Mouse (Mus musculus) ovary, adult 18-20 months (tissue): ENCODE results near the gene Vnn3.
A peak's percentile ranks its signal among the peaks of the same experiment; 100 is the strongest.

Experiments used
- DNase-seq: peaks from one replicate; pipeline ENCODE4 v3.0.0; 2022; ENCODE audit warnings: low spot score, mixed read lengths

Gene Vnn3

GRCm38 (mm10) chr10:23851228-23851912, at the start of gene Vnn3:
Gene Vnn3 (plus strand): TSS chr10:23851462.
- DNase-seq: no peak

GRCm38 (mm10) chr10:23802911-23803310, 48.4 kb upstream of the Vnn3 start:
- no peak for DNase-seq

- DNase-seq: no peak
Observed at GRCm38 (mm10) chr10:23804665-23805064, 46.6 kb upstream of the Vnn3 start.

- no peak for DNase-seq
Observed at GRCm38 (mm10) chr10:23806201-23806600, 45.1 kb upstream of the Vnn3 start.

GRCm38 (mm10) chr10:23811635-23812437, 39.4 kb upstream of the Vnn3 start:
- DNase-seq: peak; percentile 5

GRCm38 (mm10) chr10:23812438-23812759, 38.9 kb upstream of the Vnn3 start:
- DNase-seq: no peak

GRCm38 (mm10) chr10:23812852-23813766, 38.2 kb upstream of the Vnn3 start:
- no peak for DNase-seq

- peak; percentile 21 for DNase-seq
Observed at GRCm38 (mm10) chr10:23815168-23815567, 36.1 kb upstream of the Vnn3 start.

- DNase-seq: no peak
Observed at GRCm38 (mm10) chr10:23816241-23816640, 35.0 kb upstream of the Vnn3 start.

- no peak for DNase-seq
Observed at GRCm38 (mm10) chr10:23826516-23826915, 24.7 kb upstream of the Vnn3 start.

- no peak for DNase-seq
Observed at GRCm38 (mm10) chr10:23836003-23836964, 15.0 kb upstream of the Vnn3 start.

- no peak for DNase-seq
Observed at GRCm38 (mm10) chr10:23837115-23837514, 14.1 kb upstream of the Vnn3 start.

- DNase-seq: no peak
Observed at GRCm38 (mm10) chr10:23838910-23839309, 12.4 kb upstream of the Vnn3 start.

GRCm38 (mm10) chr10:23839368-23839767, 11.9 kb upstream of the Vnn3 start:
- no peak for DNase-seq

GRCm38 (mm10) chr10:23840496-23840895, 10.8 kb upstream of the Vnn3 start:
- no peak for DNase-seq

- no peak for DNase-seq
Observed at GRCm38 (mm10) chr10:23852096-23852495, 834 bp downstream of the Vnn3 start.

- no peak for DNase-seq
Observed at GRCm38 (mm10) chr10:23864362-23865312, 13.4 kb downstream of the Vnn3 start.

- DNase-seq: no peak
Observed at GRCm38 (mm10) chr10:23880695-23881094, 29.4 kb downstream of the Vnn3 start.

GRCm38 (mm10) chr10:23884910-23885309, 33.6 kb downstream of the Vnn3 start:
- DNase-seq: no peak

- DNase-seq: no peak
Observed at GRCm38 (mm10) chr10:23886060-23886459, 34.8 kb downstream of the Vnn3 start.
